Mouse (Mus musculus) granulocyte monocyte progenitor cell, adult 5-6 weeks (primary cell): ENCODE results near the gene Syt13. TPM values are rescaled to one million over a fixed set of nuclear protein-coding genes. Genes with fewer than 3 reads are reported as not detected.

Source experiments
- ATAC-seq: replicated peaks from 2 replicates; pipeline ENCODE4 v1.8.0; 2016; ENCODE audit warnings: mild to moderate bottlenecking, moderate TSS enrichment, inconsistent platforms; ENCODE audit not compliant: poor library complexity, severe bottlenecking
- total RNA-seq, 2 experiments: library from RNA; stranded (forward) in 1 of 2; stranded (reverse) in 1 of 2; fragments of 200-712, 200-1000 nt in 1 of 2; fragments of >200 nt in 1 of 2; fragmentation: Nextera tagmentation in 1 of 2; gene quantifications; 2 replicates each; pipeline ENCODE4 v1.2.3; 2014 to 2017

The Syt13 gene
- total RNA-seq, 2 experiments from 2014 or later = not detected

- no peak for ATAC-seq
Observed at GRCm38 (mm10) chr2:92920709-92921108, 5.8 kb downstream of the Syt13 start.

- ATAC-seq = no peak
Observed at GRCm38 (mm10) chr2:92924677-92925259, 9.9 kb downstream of the Syt13 start.

GRCm38 (mm10) chr2:92929696-92930095, 14.8 kb downstream of the Syt13 start:
- ATAC-seq = no peak

GRCm38 (mm10) chr2:92931061-92931460, 16.2 kb downstream of the Syt13 start:
- ATAC-seq = no peak

- no peak for ATAC-seq
Observed at GRCm38 (mm10) chr2:92933379-92933778, 18.5 kb downstream of the Syt13 start.

- ATAC-seq = no peak
Observed at GRCm38 (mm10) chr2:92934312-92934982, 19.5 kb downstream of the Syt13 start.

GRCm38 (mm10) chr2:92935483-92935882, 20.6 kb downstream of the Syt13 start:
- ATAC-seq = no peak

- ATAC-seq = no peak
Observed at GRCm38 (mm10) chr2:92938063-92938462, 23.2 kb downstream of the Syt13 start.

GRCm38 (mm10) chr2:92938827-92939226, 23.9 kb downstream of the Syt13 start:
- no peak for ATAC-seq

GRCm38 (mm10) chr2:92940963-92941362, 26.1 kb downstream of the Syt13 start:
- no peak for ATAC-seq

- ATAC-seq = no peak
Observed at GRCm38 (mm10) chr2:92941463-92941862, 26.6 kb downstream of the Syt13 start.

GRCm38 (mm10) chr2:92943406-92943805, 28.5 kb downstream of the Syt13 start:
- no peak for ATAC-seq

- ATAC-seq = no peak
Observed at GRCm38 (mm10) chr2:92944356-92944755, 29.5 kb downstream of the Syt13 start.

GRCm38 (mm10) chr2:92945125-92945746, 30.3 kb downstream of the Syt13 start:
- ATAC-seq = no peak

- ATAC-seq = no peak
Observed at GRCm38 (mm10) chr2:92945824-92946598, 31.1 kb downstream of the Syt13 start.

- no peak for ATAC-seq
Observed at GRCm38 (mm10) chr2:92947981-92948698, 33.2 kb downstream of the Syt13 start.

GRCm38 (mm10) chr2:92948699-92949300, 33.9 kb downstream of the Syt13 start:
- no peak for ATAC-seq

- no peak for ATAC-seq
Observed at GRCm38 (mm10) chr2:92949518-92949917, 34.6 kb downstream of the Syt13 start.

- no peak for ATAC-seq
Observed at GRCm38 (mm10) chr2:92953450-92953849, 38.6 kb downstream of the Syt13 start.
